Mouse (Mus musculus): ENCODE data around the gene Naa40. TPM values are rescaled to one million over a fixed set of nuclear protein-coding genes. Genes with fewer than 3 reads are reported as not detected.

The Naa40 gene
- total and polyA plus RNA-seq, 3 experiments = 14.9 to 23.8 (median 16.4) TPM

DNA sequence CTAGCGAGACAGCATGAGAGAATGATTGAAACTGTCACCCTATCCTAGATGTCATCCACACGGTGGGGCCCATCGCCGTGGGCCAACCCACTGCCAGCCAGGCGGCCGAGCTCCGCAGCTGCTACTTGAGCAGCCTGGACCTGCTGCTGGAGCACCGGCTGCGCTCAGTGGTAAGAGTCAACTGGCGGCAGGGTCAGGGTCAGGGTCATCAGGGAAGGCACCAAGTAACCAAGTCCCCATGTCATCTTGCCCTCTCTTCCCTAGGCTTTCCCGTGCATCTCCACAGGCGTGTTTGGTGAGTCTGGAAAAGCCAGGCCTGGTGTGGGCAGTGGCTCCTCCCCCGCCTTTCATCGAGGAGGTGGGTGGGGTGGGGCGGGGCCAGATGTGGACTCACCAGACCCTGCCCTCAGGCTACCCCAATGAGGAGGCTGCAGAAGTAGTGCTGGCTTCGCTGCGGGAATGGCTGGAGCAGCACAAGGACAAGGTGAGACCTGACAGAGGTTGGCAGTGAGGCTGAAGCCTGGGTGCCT lies 44.2 kb downstream of the Naa40 start:
- Histone ChIP-seq H3K9ac (ENCODE audit: low read depth, low read length) (no peak overlapping the region), H3K79me2 (replicated peaks; ENCODE audit: control insufficient read depth, insufficient read depth, low read length) (no peaks in the 10 kb centered on the region), H3K27ac (no peak overlapping the region), H3K4me1 (ENCODE audit: control insufficient read depth, insufficient read depth, low read length) (no peaks in the 10 kb centered on the region; the same call in 1 of the 2 replicates), H3K4me3 (no peak overlapping the region), H3K36me3 (ENCODE audit: control insufficient read depth, insufficient read depth, low read length) (no peaks in the 10 kb centered on the region), H3K27me3 (ENCODE audit: control insufficient read depth, insufficient read depth, low read length) (no peaks in the 10 kb centered on the region)
- WGBS = 36% methylated on average over 17 of the region's 17 CpGs
- 0 out of 2 replicates have a peak, but pooled peaks have one; percentile 14 for TF ChIP-seq EP300 (IDR thresholded peaks at IDR 0.05; ENCODE audit: insufficient read depth, low read depth, low read length)
- TF ChIP-seq POLR2A (IDR thresholded peaks at IDR 0.05; ENCODE audit: insufficient read depth, low read depth, low read length) = no peak
- intact Hi-C loops (cut with DNase I) = loop anchor here (1.0 kb wide), 2 partner anchors 129 to 133 kb away; no protein-coding TSS in a partner anchor
- no peak for DNase-seq

DNA sequence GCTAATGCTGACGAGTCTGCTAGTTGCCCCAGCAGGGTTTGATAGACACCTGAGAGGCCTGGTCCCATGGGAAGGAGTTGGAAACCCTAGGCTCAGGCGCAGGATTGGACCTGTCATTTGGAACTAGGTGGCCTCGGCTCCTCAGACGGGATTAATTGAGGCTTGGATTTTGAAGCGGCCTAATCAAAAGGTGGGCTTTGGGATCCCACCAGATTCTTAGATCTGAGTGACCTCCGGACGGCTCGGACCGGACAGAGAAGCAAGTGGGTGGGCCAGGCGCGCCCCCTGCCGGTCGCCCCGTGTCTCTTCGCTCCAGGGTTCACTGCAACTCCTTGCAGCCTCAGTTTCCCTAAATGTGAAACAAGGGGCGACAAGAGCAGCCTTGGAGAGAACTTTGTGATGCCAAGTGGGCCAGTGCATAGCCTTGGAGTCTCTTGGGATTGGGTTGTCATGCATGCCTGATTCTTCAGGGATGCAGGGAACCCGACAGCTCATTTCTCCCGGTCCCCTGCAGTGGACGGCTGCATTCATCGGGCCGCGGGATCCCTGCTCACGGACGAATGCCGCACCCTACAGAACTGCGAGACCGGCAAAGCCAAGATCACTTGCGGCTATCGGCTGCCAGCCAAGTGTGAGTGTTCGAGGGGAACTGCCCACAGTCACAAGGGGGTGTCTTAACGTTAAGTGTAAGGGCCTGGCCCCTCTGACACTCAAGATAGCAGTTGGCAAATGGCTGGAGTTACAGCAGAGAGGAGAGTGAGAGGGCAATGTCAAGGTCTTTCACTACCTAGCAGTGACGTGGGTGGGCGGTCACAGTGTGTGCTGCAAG lies 44.9 kb downstream of the Naa40 start:
- no peak overlapping the region for H3K27ac ChIP-seq
- no peaks in the 10 kb centered on the region; the same call in 1 of the 2 replicates for H3K4me1 ChIP-seq (ENCODE audit: control insufficient read depth, insufficient read depth, low read length)
- intact Hi-C loops (cut with DNase I) = loop anchor here (1.0 kb wide), 2 partner anchors 128 to 132 kb away; no protein-coding TSS in a partner anchor
- H3K4me3 ChIP-seq = no peak overlapping the region
- no peaks in the 10 kb centered on the region for H3K27me3 ChIP-seq (ENCODE audit: control insufficient read depth, insufficient read depth, low read length)
- TF ChIP-seq EP300 (IDR thresholded peaks at IDR 0.05; ENCODE audit: insufficient read depth, low read depth, low read length) = no peak
- TF ChIP-seq POLR2A (IDR thresholded peaks at IDR 0.05; ENCODE audit: insufficient read depth, low read depth, low read length) = no peak
- no peak; the same call in 1 of the 2 replicates for TF ChIP-seq CTCF (IDR thresholded peaks at IDR 0.05)
- H3K79me2 ChIP-seq (replicated peaks; ENCODE audit: control insufficient read depth, insufficient read depth, low read length) = no peaks in the 10 kb centered on the region
- DNase-seq = peak; percentile 65 to 79
- WGBS = 23% methylated on average over 33 of the region's 33 CpGs
- no peak overlapping the region for H3K9ac ChIP-seq (ENCODE audit: low read depth, low read length)
- no peaks in the 10 kb centered on the region for H3K36me3 ChIP-seq (ENCODE audit: control insufficient read depth, insufficient read depth, low read length)

DNA sequence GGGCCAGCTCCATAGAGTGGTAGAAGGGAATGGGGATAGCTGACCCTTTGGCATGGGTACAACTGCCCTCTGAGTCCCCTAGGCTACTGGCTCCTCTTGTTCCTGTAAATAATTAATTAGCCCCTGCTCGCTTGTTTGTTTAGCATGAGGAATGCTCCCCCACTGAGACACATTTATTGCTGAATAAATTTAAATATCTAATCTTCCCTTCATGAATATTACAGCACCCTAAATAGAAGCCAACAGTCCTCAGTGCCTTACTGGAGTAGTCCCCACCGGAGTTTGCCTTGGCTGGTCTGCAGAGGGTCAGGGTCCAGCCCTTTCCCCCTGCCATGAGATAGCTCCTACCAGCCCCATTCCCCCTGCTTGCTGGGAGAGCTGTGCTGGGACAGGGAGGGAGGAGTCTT lies 48.4 kb downstream of the Naa40 start:
- no peak overlapping the region for H3K4me3 ChIP-seq
- no peak overlapping the region for H3K27ac ChIP-seq
- TF ChIP-seq EP300 (IDR thresholded peaks at IDR 0.05; ENCODE audit: insufficient read depth, low read depth, low read length) = no peak
- no peak for TF ChIP-seq CTCF (IDR thresholded peaks at IDR 0.05)
- no peak for TF ChIP-seq POLR2A (IDR thresholded peaks at IDR 0.05; ENCODE audit: insufficient read depth, low read depth, low read length)
- H3K27me3 ChIP-seq (ENCODE audit: control insufficient read depth, insufficient read depth, low read length) = no peaks in the 10 kb centered on the region
- no peaks in the 10 kb centered on the region for H3K79me2 ChIP-seq (replicated peaks; ENCODE audit: control insufficient read depth, insufficient read depth, low read length)
- H3K4me1 ChIP-seq (ENCODE audit: control insufficient read depth, insufficient read depth, low read length) = no peaks in the 10 kb centered on the region; the same call in 1 of the 2 replicates
- 73% methylated on average over 2 of the region's 2 CpGs for whole genome bisulfite sequencing
- intact Hi-C loops (cut with DNase I) = no loop called here
- H3K36me3 ChIP-seq (ENCODE audit: control insufficient read depth, insufficient read depth, low read length) = no peaks in the 10 kb centered on the region
- no peak for DNase-seq
- no peak overlapping the region for H3K9ac ChIP-seq (ENCODE audit: low read depth, low read length)

DNA sequence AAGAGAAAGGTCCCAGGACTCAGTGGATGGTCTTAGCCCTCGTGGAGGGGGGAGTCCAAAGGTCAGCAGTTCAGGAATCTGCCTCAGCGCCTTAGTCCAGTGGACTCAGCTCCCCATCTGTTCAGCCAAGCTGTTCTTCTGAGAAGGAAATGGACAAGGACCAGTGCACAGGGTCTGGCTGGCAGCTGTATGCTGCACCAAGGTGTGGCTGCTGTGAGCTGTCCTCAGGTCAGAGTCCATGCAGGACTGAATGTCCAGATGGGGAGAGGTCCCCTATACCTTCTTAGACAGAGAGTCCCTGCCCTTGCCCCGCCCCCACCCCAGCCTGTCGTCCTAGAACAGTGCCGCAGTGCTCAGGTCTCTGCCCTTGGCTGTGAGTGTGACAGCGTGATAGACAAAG lies 49.3 kb downstream of the Naa40 start:
- no peaks in the 10 kb centered on the region; the same call in 1 of the 2 replicates for H3K4me1 ChIP-seq (ENCODE audit: control insufficient read depth, insufficient read depth, low read length)
- H3K27me3 ChIP-seq (ENCODE audit: control insufficient read depth, insufficient read depth, low read length) = no peaks in the 10 kb centered on the region
- H3K4me3 ChIP-seq = no peak overlapping the region
- no peak for TF ChIP-seq EP300 (IDR thresholded peaks at IDR 0.05; ENCODE audit: insufficient read depth, low read depth, low read length)
- TF ChIP-seq CTCF (IDR thresholded peaks at IDR 0.05) = no peak
- TF ChIP-seq POLR2A (IDR thresholded peaks at IDR 0.05; ENCODE audit: insufficient read depth, low read depth, low read length) = no peak
- WGBS = 51% methylated on average over 6 of the region's 6 CpGs
- no peaks in the 10 kb centered on the region for H3K79me2 ChIP-seq (replicated peaks; ENCODE audit: control insufficient read depth, insufficient read depth, low read length)
- intact Hi-C loops (cut with DNase I) = no loop called here
- no peak overlapping the region for H3K9ac ChIP-seq (ENCODE audit: low read depth, low read length)
- DNase-seq = no peak
- no peak overlapping the region for H3K27ac ChIP-seq
- no peaks in the 10 kb centered on the region for H3K36me3 ChIP-seq (ENCODE audit: control insufficient read depth, insufficient read depth, low read length)

DNA sequence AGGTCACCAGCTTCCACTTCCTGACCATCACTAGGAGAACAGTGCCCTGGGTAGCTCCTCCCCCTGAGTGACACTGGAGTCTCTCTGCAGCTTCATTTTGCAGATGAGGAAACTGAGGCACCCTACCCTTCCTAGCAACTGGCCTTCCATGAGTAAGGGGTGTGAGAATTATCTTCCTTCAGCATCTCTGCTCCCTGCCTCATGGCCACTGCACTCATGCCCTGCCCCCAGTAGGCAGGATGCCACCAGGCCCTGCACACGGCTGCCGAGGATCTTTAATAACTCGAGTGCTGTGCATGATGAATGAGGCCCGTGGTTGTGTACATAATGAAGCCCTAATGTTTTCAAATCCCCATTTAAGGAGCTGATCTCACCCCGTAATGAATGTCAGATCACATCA lies 50.0 kb downstream of the Naa40 start:
- Histone ChIP-seq H3K4me3 (no peak overlapping the region), H3K79me2 (replicated peaks; ENCODE audit: control insufficient read depth, insufficient read depth, low read length) (no peaks in the 10 kb centered on the region), H3K4me1 (ENCODE audit: control insufficient read depth, insufficient read depth, low read length) (no peaks in the 10 kb centered on the region), H3K27me3 (ENCODE audit: control insufficient read depth, insufficient read depth, low read length) (no peaks in the 10 kb centered on the region), H3K9ac (ENCODE audit: low read depth, low read length) (no peak overlapping the region), H3K27ac (no peak overlapping the region), H3K36me3 (ENCODE audit: control insufficient read depth, insufficient read depth, low read length) (no peaks in the 10 kb centered on the region)
- DNase-seq = no peak
- intact Hi-C loops (cut with DNase I) = no loop called here
- TF ChIP-seq CTCF (IDR thresholded peaks at IDR 0.05) = no peak
- no peak for TF ChIP-seq POLR2A (IDR thresholded peaks at IDR 0.05; ENCODE audit: insufficient read depth, low read depth, low read length)
- TF ChIP-seq EP300 (IDR thresholded peaks at IDR 0.05; ENCODE audit: insufficient read depth, low read depth, low read length) = no peak
- 68% methylated on average over 5 of the region's 5 CpGs for whole genome bisulfite sequencing

DNA sequence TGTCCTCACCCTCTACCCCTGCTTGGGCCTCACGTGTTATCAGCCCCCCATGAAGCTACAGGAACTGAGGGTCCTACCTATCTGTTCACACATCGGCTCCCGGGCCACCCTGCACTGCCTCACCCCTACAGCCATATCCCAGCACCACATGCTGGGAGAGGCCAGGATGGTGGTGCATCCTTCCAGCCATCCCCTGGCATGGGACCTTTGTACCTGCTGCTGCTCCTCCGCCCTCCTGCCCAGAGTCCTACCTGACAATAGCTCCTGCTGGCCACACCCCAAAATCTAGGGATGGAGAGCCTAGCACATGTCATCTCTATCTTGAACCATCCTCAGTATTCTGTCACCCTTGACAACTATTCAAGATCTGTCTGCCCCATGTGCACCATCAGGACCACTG lies 52.0 kb downstream of the Naa40 start:
- H3K79me2 ChIP-seq (replicated peaks; ENCODE audit: control insufficient read depth, insufficient read depth, low read length) = no peaks in the 10 kb centered on the region
- H3K9ac ChIP-seq (ENCODE audit: low read depth, low read length) = no peak overlapping the region
- no peak for TF ChIP-seq POLR2A (IDR thresholded peaks at IDR 0.05; ENCODE audit: insufficient read depth, low read depth, low read length)
- TF ChIP-seq CTCF (IDR thresholded peaks at IDR 0.05) = no peak
- TF ChIP-seq EP300 (IDR thresholded peaks at IDR 0.05; ENCODE audit: insufficient read depth, low read depth, low read length) = no peak
- H3K27me3 ChIP-seq (ENCODE audit: control insufficient read depth, insufficient read depth, low read length) = no peaks in the 10 kb centered on the region
- H3K36me3 ChIP-seq (ENCODE audit: control insufficient read depth, insufficient read depth, low read length) = no peaks in the 10 kb centered on the region
- H3K27ac ChIP-seq = no peak overlapping the region
- WGBS = 67% methylated on average over 4 of the region's 4 CpGs
- no peak for DNase-seq
- H3K4me3 ChIP-seq = no peak overlapping the region
- intact Hi-C loops (cut with DNase I) = no loop called here
- no peaks in the 10 kb centered on the region for H3K4me1 ChIP-seq (ENCODE audit: control insufficient read depth, insufficient read depth, low read length)

All from heart, adult 2 months (tissue).